Mouse (Mus musculus) heart, adult 11 months (tissue): ENCODE measurements around the gene Olfr1450.
"Not testable (repeated sequence)": the region's sequence is repeated elsewhere in the genome, so short reads cannot be mapped to it uniquely, and the experiment has no call there.

Source experiments
- DNase-seq: peaks from one replicate; pipeline ENCODE4 v3.0.0; 2022

The Olfr1450 gene

DNA sequence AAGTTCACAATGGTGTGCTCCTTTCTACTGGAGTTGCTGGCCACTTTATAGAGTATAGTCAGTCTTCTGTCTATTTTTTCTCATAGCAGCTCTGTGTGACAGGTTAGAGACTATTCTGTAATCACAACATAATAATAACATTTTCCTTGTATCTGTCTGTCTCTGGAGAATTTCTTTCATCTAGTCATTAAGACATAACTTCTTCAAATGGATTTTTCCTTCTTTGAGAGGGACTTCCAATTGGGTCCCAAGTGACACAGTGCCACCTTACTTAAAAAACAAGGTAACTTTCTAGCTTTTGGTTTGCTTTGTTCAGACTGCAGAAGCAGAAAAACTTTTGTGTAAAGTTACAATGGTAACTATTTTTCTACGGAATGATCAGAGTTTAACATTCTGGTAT is at the start of gene Olfr1450:
TSS of gene Olfr1450 (plus strand) at position 301 of the 400 bp plus-strand sequence.
- no peak for DNase-seq

DNA sequence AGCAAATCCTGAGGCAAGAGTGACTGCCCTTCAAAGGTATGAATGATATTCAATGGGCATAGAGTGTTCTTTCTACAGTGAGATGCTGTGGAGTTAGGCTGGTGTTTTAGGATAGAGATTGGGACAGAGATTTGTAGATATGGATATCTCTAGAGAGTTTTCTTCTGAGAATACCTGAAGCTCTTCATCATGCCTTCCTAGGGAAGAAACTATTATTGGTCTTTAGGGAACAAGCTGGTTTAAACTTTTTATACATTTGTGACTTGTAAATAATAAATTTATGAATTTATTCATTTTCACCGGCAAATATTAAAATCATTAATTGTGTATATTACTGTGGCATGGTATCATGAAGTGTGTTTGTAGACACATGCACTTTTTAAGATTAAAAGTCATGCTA is 46.4 kb upstream of the Olfr1450 start, which contains the start of gene Olfr1447:
TSS of gene Olfr1447 (minus strand) at position 101 of the 400 bp plus-strand sequence.
- DNase-seq = no peak

DNA sequence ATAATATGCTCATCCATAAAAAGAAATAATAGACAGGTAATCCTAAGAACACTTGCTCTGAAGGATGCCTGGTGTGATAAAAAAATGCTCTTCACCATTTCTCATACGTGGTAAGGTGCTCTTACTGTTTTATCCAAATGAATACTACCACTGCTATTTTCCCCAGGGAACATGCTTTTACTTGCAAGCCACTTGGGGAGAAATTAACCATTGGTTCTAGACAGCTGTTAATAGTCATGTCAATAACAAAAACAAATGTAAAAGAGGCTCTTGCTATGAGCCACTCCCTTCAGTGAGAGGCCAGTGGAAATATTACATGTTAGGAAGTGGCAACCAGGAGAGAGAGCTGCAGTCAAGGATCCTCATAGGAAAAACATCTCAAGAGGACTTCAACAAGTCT is 25.7 kb upstream of the Olfr1450 start, which contains the start of gene Olfr1448:
TSS of gene Olfr1448 (minus strand) at position 101 of the 400 bp plus-strand sequence.
- DNase-seq = no peak

DNA sequence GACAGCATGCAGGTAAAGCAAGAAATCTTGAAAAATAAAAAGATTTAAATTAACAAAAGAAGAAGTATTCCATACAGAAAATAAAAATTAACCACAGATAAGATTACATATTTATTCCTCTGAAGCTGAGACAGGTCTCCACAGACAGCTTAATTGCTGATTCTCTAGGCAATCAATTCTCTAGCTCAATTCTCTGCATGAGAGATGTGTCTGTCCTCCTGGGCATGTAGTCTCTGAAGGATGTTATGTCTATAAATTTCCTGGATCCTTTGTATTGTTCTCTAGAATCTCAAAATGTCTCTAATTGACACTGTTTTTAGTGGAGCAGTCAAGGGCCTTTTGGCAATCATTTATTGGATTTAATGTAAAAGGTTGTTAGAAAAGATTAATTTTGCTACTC is 19.5 kb upstream of the Olfr1450 start, which contains the start of gene Olfr1449:
TSS of gene Olfr1449 (plus strand) at position 301 of the 400 bp plus-strand sequence.
- DNase-seq = no peak

DNA sequence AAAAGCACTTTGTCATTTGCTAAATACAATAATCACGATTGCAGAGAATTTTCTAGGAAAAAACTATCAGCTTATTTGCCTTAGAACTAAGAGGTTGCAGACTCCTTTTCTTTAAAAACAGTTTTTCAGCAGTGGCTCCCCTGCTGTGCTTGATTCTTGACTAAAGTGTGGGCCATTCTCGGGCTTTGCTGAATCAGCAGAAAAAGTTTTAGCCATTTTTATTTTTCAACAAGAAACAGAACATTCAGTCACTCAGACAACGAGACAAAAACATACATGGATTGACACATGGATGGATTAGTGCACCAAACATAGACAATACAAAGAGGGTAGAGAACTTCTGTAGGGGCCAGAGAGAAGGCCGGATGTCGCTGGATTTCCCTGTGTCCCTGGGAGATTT is 20.0 kb downstream of the Olfr1450 start:
- DNase-seq = not testable (repeated sequence)

DNA sequence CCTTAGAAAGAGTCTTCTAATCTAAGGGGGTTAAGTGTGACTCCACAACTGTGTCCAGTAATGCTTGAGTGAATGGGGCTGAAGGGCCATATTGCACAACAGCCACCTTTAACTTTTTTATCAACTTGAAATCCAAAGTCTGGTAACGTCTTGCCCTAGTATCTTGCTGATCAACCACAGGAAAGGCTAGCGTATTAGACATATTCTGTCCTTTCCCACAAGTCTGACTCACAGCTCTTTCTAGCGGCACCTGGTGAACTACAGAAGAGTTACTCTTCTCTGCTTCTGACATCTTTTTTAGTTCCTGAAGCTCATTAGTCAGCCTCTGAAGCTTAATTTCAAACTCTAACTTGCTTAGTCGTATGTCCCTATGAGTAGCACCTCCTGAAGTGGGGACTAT is 42.3 kb downstream of the Olfr1450 start:
- DNase-seq = peak; percentile 55

DNA sequence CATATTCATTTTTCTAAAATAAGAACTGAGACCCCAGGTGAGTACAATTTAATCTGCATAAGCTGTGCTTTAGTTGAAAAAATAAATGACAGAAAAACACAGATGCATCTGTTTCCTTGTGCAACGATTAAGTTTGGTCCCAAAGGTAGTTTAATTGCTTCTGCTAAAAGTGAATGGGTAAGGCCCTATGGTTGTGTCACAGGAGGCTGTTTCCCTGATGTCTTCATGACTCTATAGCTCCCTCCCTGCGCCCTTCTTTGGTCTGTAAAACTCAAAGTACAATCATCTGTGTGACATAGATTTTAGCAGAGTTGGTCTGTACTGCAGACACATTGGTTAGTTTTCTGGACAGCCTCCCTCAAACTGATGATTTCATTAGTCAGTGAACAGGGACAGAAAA is 44.7 kb downstream of the Olfr1450 start, which contains the start of gene Olfr1451:
TSS of gene Olfr1451 (plus strand) at position 301 of the 400 bp plus-strand sequence.
- DNase-seq = peak; percentile 1
